Mouse (Mus musculus) neural tube, embryonic 15.5 days (tissue): ENCODE measurements around the gene Tab1. TPM values are rescaled to one million over a fixed set of nuclear protein-coding genes. Genes with fewer than 3 reads are reported as not detected.

Experiments
- ATAC-seq: fragments of 200-750 bp; cut with Nextera tagmentation; 2 replicates; pipeline ENCODE4 v1.8.0; 2017; ENCODE audit warnings: mild to moderate bottlenecking, moderate TSS enrichment, moderate library complexity; ENCODE audit not compliant: low FRiP score
- H3K27ac ChIP-seq: fragments of 300-500 bp; sonication (generic); replicated peaks from 2 replicates; pipeline ENCODE4 v1.5.1; 2015; ENCODE audit warnings: mild to moderate bottlenecking, inconsistent platforms
- H3K27me3 ChIP-seq: fragments of 300-500 bp; sonication (generic); replicated peaks from 2 replicates; pipeline ENCODE4 v1.6.1; 2015; ENCODE audit warnings: inconsistent platforms
- H3K36me3 ChIP-seq: fragments of 300-500 bp; sonication (generic); 2 replicates; pipeline ENCODE4 v1.6.1; 2015; ENCODE audit warnings: inconsistent platforms
- H3K4me1 ChIP-seq: fragments of 300-500 bp; sonication (generic); 2 replicates; pipeline ENCODE4 v1.6.1; 2015; ENCODE audit warnings: inconsistent platforms
- H3K4me2 ChIP-seq: fragments of 300-500 bp; sonication (generic); 2 replicates; pipeline ENCODE4 v1.6.1; 2015; ENCODE audit warnings: inconsistent platforms, mild to moderate bottlenecking, moderate library complexity
- H3K4me3 ChIP-seq: fragments of 300-500 bp; sonication (generic); replicated peaks from 2 replicates; pipeline ENCODE4 v1.5.1; 2015; ENCODE audit warnings: mild to moderate bottlenecking, inconsistent platforms
- H3K9ac ChIP-seq: fragments of 300-500 bp; sonication (generic); replicated peaks from 2 replicates; pipeline ENCODE4 v1.6.1; 2015; ENCODE audit warnings: mild to moderate bottlenecking, inconsistent platforms
- H3K9me3 ChIP-seq: fragments of 300-500 bp; sonication (generic); replicated peaks from 2 replicates; pipeline ENCODE4 v1.6.1; 2016; ENCODE audit warnings: inconsistent platforms
- WGBS: fragments of 180-500 bp; shearing (Covaris S2); methylation state at CpG from one replicate; pipeline ENCODE4 v1.1.7; 2015; ENCODE audit warnings: mixed read lengths; 5-methylcytosine and 5-hydroxymethylcytosine counted together
- polyA plus RNA-seq: library from polyadenylated mRNA; unstranded; fragments of >200 nt; fragmentation: Nextera tagmentation; extraction: Ambion mirVana; gene quantifications from 2 replicates; pipeline ENCODE4 v1.2.1, GENCODE M21; 2015

Gene Tab1
- polyA plus RNA-seq, 1 experiment from 2014 or later: 35.9 TPM

- WGBS: 51% methylated on average over 8 of the region's 8 CpGs
- H3K9ac ChIP-seq: no peak overlapping the region
- H3K27ac ChIP-seq: no peak overlapping the region
- no peak for ATAC-seq
- H3K27me3 ChIP-seq: no peaks in the 10 kb centered on the region
- no peak overlapping the region for H3K4me3 ChIP-seq
- H3K36me3 ChIP-seq: no peaks in the 10 kb centered on the region
- H3K9me3 ChIP-seq: no peaks in the 10 kb centered on the region
- H3K4me1 ChIP-seq: peaks cover 29% of the 10 kb centered on the region
- no peak overlapping the region for H3K4me2 ChIP-seq
Observed at GRCm38 (mm10) chr15:80191585-80192245, 58.8 kb downstream of the Tab1 start.

- H3K9me3 ChIP-seq: no peaks in the 10 kb centered on the region
- no peaks in the 10 kb centered on the region for H3K36me3 ChIP-seq
- H3K4me2 ChIP-seq: no peak overlapping the region
- no peaks in the 10 kb centered on the region for H3K27me3 ChIP-seq
- H3K4me1 ChIP-seq: peaks cover 29% of the 10 kb centered on the region
- no peak overlapping the region for H3K27ac ChIP-seq
- no peak overlapping the region for H3K9ac ChIP-seq
- 96% methylated on average over 4 of the region's 6 CpGs for WGBS
- no peak for ATAC-seq
- H3K4me3 ChIP-seq: no peak overlapping the region
Observed at GRCm38 (mm10) chr15:80192246-80192585, 59.3 kb downstream of the Tab1 start.

DNA sequence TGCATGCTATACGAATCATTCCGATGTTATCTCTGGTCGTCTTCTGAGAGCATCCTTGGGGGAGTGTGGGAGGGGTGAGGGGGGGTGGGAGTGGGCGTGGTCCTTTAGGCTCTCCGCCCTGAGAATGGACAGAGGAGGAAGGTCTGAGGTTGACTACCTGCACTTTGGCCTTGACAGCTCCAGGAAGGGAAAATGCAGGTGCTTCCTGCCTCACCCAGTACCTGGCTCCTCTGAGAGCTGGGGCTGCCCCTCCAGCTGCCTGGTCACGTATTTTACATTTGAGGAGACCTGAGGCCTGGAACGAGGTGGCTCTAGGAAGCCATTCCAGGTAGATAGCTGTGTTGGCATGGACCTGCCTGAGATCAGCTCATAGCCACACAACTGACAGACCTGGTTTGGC, 59.9 kb downstream of the Tab1 start:
- H3K4me3 ChIP-seq: no peak overlapping the region
- ATAC-seq: no peak
- WGBS: 94% methylated on average over 7 of the region's 7 CpGs
- peaks cover 29% of the 10 kb centered on the region for H3K4me1 ChIP-seq
- no peaks in the 10 kb centered on the region for H3K27me3 ChIP-seq
- no peaks in the 10 kb centered on the region for H3K9me3 ChIP-seq
- no peaks in the 10 kb centered on the region for H3K36me3 ChIP-seq
- no peak overlapping the region for H3K27ac ChIP-seq
- no peak overlapping the region for H3K9ac ChIP-seq
- H3K4me2 ChIP-seq: no peak overlapping the region

DNA sequence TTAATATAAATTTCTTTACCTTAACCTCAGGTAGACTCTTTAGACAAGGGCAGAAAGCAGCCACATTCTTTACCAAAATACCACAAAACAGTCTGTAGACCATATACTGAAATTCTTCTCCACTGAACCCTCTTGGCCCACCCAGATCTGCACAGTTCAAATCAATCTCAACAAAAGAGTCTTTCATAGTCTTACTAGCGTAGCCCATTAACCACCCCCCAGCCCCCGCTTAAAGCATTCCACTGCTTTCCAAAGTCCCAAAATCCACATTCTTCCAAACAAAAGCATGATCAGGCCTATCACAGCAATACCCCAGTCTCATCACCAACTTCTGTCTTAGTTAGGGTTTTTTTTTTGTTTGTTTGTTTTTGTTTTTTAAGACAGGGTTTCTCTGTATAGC, 66.6 kb downstream of the Tab1 start:
- no peak overlapping the region for H3K4me3 ChIP-seq
- no peaks in the 10 kb centered on the region for H3K27me3 ChIP-seq
- 36% methylated on average over 2 of the region's 2 CpGs for WGBS
- no peak overlapping the region for H3K9ac ChIP-seq
- peaks cover 5% of the 10 kb centered on the region; the same call in 1 of the 2 replicates for H3K36me3 ChIP-seq
- no peaks in the 10 kb centered on the region for H3K9me3 ChIP-seq
- no peak overlapping the region for H3K4me2 ChIP-seq
- no peak for ATAC-seq
- no peaks in the 10 kb centered on the region for H3K4me1 ChIP-seq
- no peak overlapping the region for H3K27ac ChIP-seq

DNA sequence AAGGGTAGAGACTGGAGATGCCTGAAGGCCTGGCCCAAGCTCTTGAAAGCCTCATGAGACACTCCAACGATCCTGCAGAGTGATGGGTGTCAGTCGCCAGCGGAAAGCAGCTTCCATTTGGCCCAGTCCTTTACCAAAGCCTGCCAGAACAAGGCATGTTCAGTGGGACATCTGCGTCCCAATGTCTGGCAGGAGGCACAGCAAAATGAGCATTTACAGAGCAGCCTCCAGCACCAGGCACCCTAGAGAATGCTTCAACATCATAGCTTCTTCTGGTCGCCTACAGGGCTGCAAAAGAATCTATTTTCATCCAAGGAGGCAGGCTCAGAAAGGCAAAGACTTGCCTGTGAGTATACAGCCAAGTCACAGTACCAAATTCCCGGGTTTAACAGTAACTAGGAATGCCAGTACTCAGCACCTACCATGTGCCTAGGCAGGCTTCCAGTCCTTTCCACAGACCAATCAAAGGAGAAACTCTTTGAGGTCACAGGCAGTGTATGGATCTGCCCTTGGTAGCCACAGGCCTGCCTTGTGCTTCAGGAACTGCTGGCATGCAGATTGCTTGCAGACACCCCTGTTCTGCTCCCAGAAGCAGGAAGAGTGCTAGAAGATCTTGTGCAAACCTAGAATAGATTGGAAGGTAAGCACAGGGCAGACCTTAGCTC, 69.3 kb downstream of the Tab1 start:
- Histone ChIP-seq H3K9me3 (no peaks in the 10 kb centered on the region), H3K4me1 (no peaks in the 10 kb centered on the region), H3K4me3 (no peak overlapping the region), H3K9ac (no peak overlapping the region), H3K36me3 (peaks cover 5% of the 10 kb centered on the region; the same call in 1 of the 2 replicates), H3K27me3 (no peaks in the 10 kb centered on the region), H3K4me2 (no peak overlapping the region), H3K27ac (no peak overlapping the region)
- WGBS: 77% methylated on average over 6 of the region's 6 CpGs
- no peak for ATAC-seq

DNA sequence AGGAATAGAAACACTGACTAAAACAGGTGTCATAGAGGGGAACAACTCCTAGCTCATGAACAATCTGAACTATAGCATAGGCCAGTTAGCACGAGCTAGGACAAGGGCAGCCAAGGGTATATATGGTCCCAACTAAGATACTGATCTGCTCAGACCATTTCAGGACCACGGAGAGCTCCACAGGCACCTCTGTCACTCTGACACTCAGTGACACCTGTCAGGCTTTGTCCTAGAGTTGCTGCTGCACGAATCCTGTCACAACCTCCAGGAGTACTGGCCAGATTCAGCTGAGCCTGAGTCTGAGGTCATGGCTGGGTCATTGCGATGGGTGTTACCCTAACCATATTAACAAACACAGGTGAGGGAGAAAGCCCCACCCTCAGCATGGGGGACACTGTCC, 70.5 kb downstream of the Tab1 start:
- Histone ChIP-seq H3K36me3 (peaks cover 5% of the 10 kb centered on the region; the same call in 1 of the 2 replicates), H3K9me3 (no peaks in the 10 kb centered on the region), H3K4me2 (no peak overlapping the region), H3K27me3 (no peaks in the 10 kb centered on the region), H3K27ac (no peak overlapping the region), H3K4me3 (no peak overlapping the region), H3K4me1 (0 out of 2 replicates have a peak, but pooled peaks cover 3% of the 10 kb centered on the region), H3K9ac (no peak overlapping the region)
- no peak for ATAC-seq
- WGBS: 43% methylated on average over 4 of the region's 4 CpGs

- no peak overlapping the region for H3K4me2 ChIP-seq
- no peak overlapping the region for H3K9ac ChIP-seq
- H3K4me1 ChIP-seq: 0 out of 2 replicates have a peak, but pooled peaks cover 4% of the 10 kb centered on the region
- peaks cover 10% of the 10 kb centered on the region for H3K36me3 ChIP-seq
- no peaks in the 10 kb centered on the region for H3K9me3 ChIP-seq
- 89% methylated on average over 3 of the region's 3 CpGs for WGBS
- H3K27me3 ChIP-seq: no peaks in the 10 kb centered on the region
- no peak overlapping the region for H3K27ac ChIP-seq
- H3K4me3 ChIP-seq: no peak overlapping the region
- no peak for ATAC-seq
Observed at GRCm38 (mm10) chr15:80206057-80206565, 73.2 kb downstream of the Tab1 start.

DNA sequence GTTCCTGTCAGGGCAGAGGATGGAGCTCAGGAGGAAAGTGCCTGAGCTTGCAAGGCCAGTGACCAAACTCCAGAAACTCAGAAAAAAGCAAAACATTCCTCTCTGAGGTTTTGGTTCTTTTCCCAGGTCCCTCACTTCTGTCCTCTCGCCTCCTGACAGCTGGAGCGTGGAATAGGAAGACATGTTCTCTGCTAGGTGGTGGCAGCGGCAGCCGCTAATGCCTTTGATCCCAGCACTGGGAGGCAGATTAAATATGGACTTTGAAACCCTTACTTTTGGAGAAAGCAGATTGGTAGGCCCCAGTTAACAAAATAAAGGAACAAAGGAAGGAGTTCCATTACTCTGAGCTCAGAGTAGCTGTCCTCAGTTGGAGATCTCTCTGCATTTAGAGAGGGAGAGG, 75.5 kb downstream of the Tab1 start:
- no peak for ATAC-seq
- Histone ChIP-seq H3K4me1 (0 out of 2 replicates have a peak, but pooled peaks cover 4% of the 10 kb centered on the region), H3K9ac (no peak overlapping the region), H3K4me3 (no peak overlapping the region), H3K36me3 (peaks cover 31% of the 10 kb centered on the region), H3K27ac (no peak overlapping the region), H3K27me3 (no peaks in the 10 kb centered on the region), H3K9me3 (no peaks in the 10 kb centered on the region), H3K4me2 (no peak overlapping the region)
- 31% methylated on average over 4 of the region's 4 CpGs for WGBS

Other genes with a start within 250 kb of the Tab1 start
- 4.8 and 44.4 TPM in 2 replicates for gene Apobec3, start 241.5 kb upstream of the Tab1 start, polyA plus RNA-seq
- gene Cbx7, start 162.0 kb upstream of the Tab1 start, polyA plus RNA-seq: 4.1 and 4.6 TPM in 2 replicates
- gene Pdgfb, start 118.2 kb upstream of the Tab1 start, polyA plus RNA-seq: 6.5 and 7.0 TPM in 2 replicates
- 59.3 and 64.6 TPM in 2 replicates for gene Syngr1, start 41.8 kb upstream of the Tab1 start, polyA plus RNA-seq
- 526 and 732 TPM in 2 replicates for gene Rpl3, start 41.3 kb upstream of the Tab1 start, polyA plus RNA-seq
- 15.8 and 17.5 TPM in 2 replicates for gene Mgat3, start 40.6 kb downstream of the Tab1 start, polyA plus RNA-seq
- gene Mief1, start 100.9 kb downstream of the Tab1 start, polyA plus RNA-seq: 33.3 and 34.5 TPM in 2 replicates
- gene AC140267.1, start 102.7 kb downstream of the Tab1 start, polyA plus RNA-seq: 1.7 TPM in 1 of 2 replicates, not detected in the other
- 106 and 113 TPM in 2 replicates for gene Atf4, start 122.1 kb downstream of the Tab1 start, polyA plus RNA-seq
- gene Rps19bp1, start 131.2 kb downstream of the Tab1 start, polyA plus RNA-seq: 72.6 and 83.9 TPM in 2 replicates
- gene Cacna1i, start 154.1 kb downstream of the Tab1 start, polyA plus RNA-seq: 0.79 and 0.88 TPM in 2 replicates